Mouse (Mus musculus): ENCODE data around the gene Sgms1. TPM values are rescaled to one million over a fixed set of nuclear protein-coding genes. Genes with fewer than 3 reads are reported as not detected.

Gene Sgms1
- polyA plus RNA-seq, 1 experiment: 8.5 TPM

DNA sequence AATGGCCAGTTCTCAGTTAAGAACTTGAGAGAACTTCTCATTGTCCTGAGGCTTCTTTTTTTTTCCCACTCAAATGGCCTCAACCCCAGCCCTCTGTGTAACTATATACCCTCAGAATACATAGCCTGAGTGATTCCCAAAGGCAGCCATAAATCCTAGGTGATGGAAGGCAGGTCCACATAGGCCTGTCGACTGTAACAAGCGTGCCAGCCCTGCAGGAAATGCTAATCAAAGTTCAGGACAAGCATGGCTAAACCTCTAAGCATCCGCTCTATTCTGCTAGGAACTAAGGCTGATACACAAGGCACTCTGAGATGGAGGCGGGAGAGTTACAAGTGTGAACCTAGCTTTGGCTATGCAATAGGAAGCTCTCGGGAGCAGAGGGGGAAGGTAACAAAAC is 151.8 kb downstream of the Sgms1 start:
- H3K79me2 ChIP-seq (ENCODE audit: control insufficient read depth, insufficient read depth): no peaks in the 10 kb centered on the region
- TF ChIP-seq MYOG (IDR thresholded peaks at IDR 0.05; ENCODE audit: control insufficient read depth in 1 of 3, insufficient read depth in 1 of 3, insufficient read length in 2 of 3, low read depth in 2 of 3) (no peak), SRF (IDR thresholded peaks at IDR 0.05; ENCODE audit: control insufficient read depth, insufficient read length, low read depth) (no peak), POLR2AphosphoS2 (IDR thresholded peaks at IDR 0.05; ENCODE audit: insufficient read length, low read depth) (no peak), TCF3 (IDR thresholded peaks at IDR 0.05; ENCODE audit: insufficient read length, low read depth) (no peak), CEBPB (IDR thresholded peaks at IDR 0.05; ENCODE audit: insufficient read depth, poor library complexity, severe bottlenecking) (no peak), MYOD1 (IDR thresholded peaks at IDR 0.05; ENCODE audit: control insufficient read depth in 1 of 3, insufficient read length in 2 of 3, low read depth in 2 of 3) (no peak), TCF12 (IDR thresholded peaks at IDR 0.05; ENCODE audit: insufficient read depth, poor library complexity, severe bottlenecking) (no peak), USF1 (IDR thresholded peaks at IDR 0.05; ENCODE audit: low read depth) (no peak), REST (IDR thresholded peaks at IDR 0.05; ENCODE audit: insufficient read depth, insufficient read length) (no peak), POLR2A (IDR thresholded peaks at IDR 0.05; ENCODE audit: insufficient read length, low read depth) (no peak), MAX (IDR thresholded peaks at IDR 0.05; ENCODE audit: low read depth) (no peak), E2F4 (IDR thresholded peaks at IDR 0.05; ENCODE audit: insufficient read depth) (no peak)
- H3K4me2 ChIP-seq (ENCODE audit: low read depth): no peak overlapping the region
- no peak overlapping the region for H3K4me3 ChIP-seq
- no peaks in the 10 kb centered on the region for H3K36me3 ChIP-seq (ENCODE audit: control insufficient read depth, insufficient read depth)
- H3ac ChIP-seq (ENCODE audit: control insufficient read depth, insufficient read length): no peak overlapping the region
- no peaks in the 10 kb centered on the region for H3K27me3 ChIP-seq (ENCODE audit: control insufficient read depth, insufficient read depth, insufficient read length)

DNA sequence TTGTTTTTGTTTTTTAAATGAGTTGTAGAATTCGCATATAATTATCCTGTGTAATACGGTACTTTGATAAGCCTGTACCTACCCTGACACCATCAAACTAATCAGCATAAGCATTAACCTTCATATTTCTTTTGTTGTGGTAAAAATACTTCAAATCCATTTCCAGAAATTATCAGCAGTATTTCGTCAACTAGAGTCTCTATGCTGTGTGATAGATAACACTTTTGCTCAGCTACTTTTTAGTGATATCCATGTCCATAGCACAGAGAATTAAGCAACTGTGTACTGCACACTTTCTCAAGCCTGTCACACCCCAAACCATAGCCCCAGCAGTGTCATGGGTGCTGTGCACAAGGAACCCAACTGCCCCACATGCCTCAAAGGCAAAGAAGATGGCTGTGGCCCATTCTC is 152.3 kb downstream of the Sgms1 start:
- no peaks in the 10 kb centered on the region for H3K36me3 ChIP-seq (ENCODE audit: control insufficient read depth, insufficient read depth)
- H3K27me3 ChIP-seq (ENCODE audit: control insufficient read depth, insufficient read depth, insufficient read length): no peaks in the 10 kb centered on the region
- no peak overlapping the region for H3K4me2 ChIP-seq (ENCODE audit: low read depth)
- no peaks in the 10 kb centered on the region for H3K79me2 ChIP-seq (ENCODE audit: control insufficient read depth, insufficient read depth)
- H3ac ChIP-seq (ENCODE audit: control insufficient read depth, insufficient read length): no peak overlapping the region
- TF ChIP-seq REST (IDR thresholded peaks at IDR 0.05; ENCODE audit: insufficient read depth, insufficient read length): no peak
- TF ChIP-seq MYOD1 (IDR thresholded peaks at IDR 0.05; ENCODE audit: control insufficient read depth in 1 of 3, insufficient read length in 2 of 3, low read depth in 2 of 3): no peak
- no peak for TF ChIP-seq SRF (IDR thresholded peaks at IDR 0.05; ENCODE audit: control insufficient read depth, insufficient read length, low read depth)
- TF ChIP-seq POLR2A (IDR thresholded peaks at IDR 0.05; ENCODE audit: insufficient read length, low read depth): no peak
- TF ChIP-seq TCF12 (IDR thresholded peaks at IDR 0.05; ENCODE audit: insufficient read depth, poor library complexity, severe bottlenecking): no peak
- no peak for TF ChIP-seq USF1 (IDR thresholded peaks at IDR 0.05; ENCODE audit: low read depth)
- no peak for TF ChIP-seq CEBPB (IDR thresholded peaks at IDR 0.05; ENCODE audit: insufficient read depth, poor library complexity, severe bottlenecking)
- no peak for TF ChIP-seq MYOG (IDR thresholded peaks at IDR 0.05; ENCODE audit: control insufficient read depth in 1 of 3, insufficient read depth in 1 of 3, insufficient read length in 2 of 3, low read depth in 2 of 3)
- TF ChIP-seq MAX (IDR thresholded peaks at IDR 0.05; ENCODE audit: low read depth): no peak
- TF ChIP-seq POLR2AphosphoS2 (IDR thresholded peaks at IDR 0.05; ENCODE audit: insufficient read length, low read depth): no peak
- TF ChIP-seq E2F4 (IDR thresholded peaks at IDR 0.05; ENCODE audit: insufficient read depth): no peak
- no peak for TF ChIP-seq TCF3 (IDR thresholded peaks at IDR 0.05; ENCODE audit: insufficient read length, low read depth)
- no peak overlapping the region for H3K4me3 ChIP-seq

DNA sequence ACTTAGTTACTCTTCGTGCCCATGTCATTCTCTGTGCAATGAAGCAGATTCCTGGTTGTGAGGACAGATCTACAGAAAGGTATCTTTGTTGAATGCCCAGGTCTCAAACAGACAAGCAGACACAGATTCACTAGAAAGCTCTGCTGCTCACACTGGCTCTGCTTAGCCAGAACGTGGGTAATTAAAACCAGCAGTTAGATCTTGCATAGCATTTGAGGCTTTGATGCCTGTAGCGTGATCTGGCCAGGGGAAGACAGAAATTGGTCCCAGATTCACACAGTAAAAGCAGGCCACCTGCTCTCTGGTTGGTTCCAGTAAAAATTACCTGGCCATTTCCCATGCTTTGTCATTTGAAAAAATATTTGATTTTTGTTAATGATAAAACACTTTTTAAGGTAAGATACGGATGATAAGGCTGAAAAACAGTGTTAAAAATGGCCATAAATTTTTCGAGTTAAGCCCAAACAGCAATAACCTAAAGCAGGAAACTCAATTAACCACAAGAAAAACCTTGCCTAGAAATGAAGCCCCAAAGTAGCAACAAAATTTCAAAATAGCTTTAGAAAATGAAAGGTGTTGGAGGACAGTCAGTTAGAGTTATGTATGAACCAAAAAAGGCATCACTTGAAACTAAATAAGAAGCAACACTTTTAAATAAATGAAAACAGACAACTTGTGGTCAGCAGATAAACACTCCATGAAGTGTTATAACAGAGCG is 154.6 kb downstream of the Sgms1 start:
- no peaks in the 10 kb centered on the region for H3K36me3 ChIP-seq (ENCODE audit: control insufficient read depth, insufficient read depth)
- H3K4me2 ChIP-seq (ENCODE audit: low read depth): no peak overlapping the region
- H3K79me2 ChIP-seq (ENCODE audit: control insufficient read depth, insufficient read depth): no peaks in the 10 kb centered on the region
- TF ChIP-seq SRF (IDR thresholded peaks at IDR 0.05; ENCODE audit: control insufficient read depth, insufficient read length, low read depth) (no peak), CEBPB (IDR thresholded peaks at IDR 0.05; ENCODE audit: insufficient read depth, poor library complexity, severe bottlenecking) (no peak), REST (IDR thresholded peaks at IDR 0.05; ENCODE audit: insufficient read depth, insufficient read length) (no peak), POLR2A (IDR thresholded peaks at IDR 0.05; ENCODE audit: insufficient read length, low read depth) (no peak), MYOG (IDR thresholded peaks at IDR 0.05; ENCODE audit: control insufficient read depth in 1 of 3, insufficient read depth in 1 of 3, insufficient read length in 2 of 3, low read depth in 2 of 3) (no peak), TCF12 (IDR thresholded peaks at IDR 0.05; ENCODE audit: insufficient read depth, poor library complexity, severe bottlenecking) (no peak), USF1 (IDR thresholded peaks at IDR 0.05; ENCODE audit: low read depth) (no peak), TCF3 (IDR thresholded peaks at IDR 0.05; ENCODE audit: insufficient read length, low read depth) (no peak), MYOD1 (IDR thresholded peaks at IDR 0.05; ENCODE audit: control insufficient read depth in 1 of 3, insufficient read length in 2 of 3, low read depth in 2 of 3) (no peak), POLR2AphosphoS2 (IDR thresholded peaks at IDR 0.05; ENCODE audit: insufficient read length, low read depth) (no peak), E2F4 (IDR thresholded peaks at IDR 0.05; ENCODE audit: insufficient read depth) (no peak), MAX (IDR thresholded peaks at IDR 0.05; ENCODE audit: low read depth) (no peak)
- no peak overlapping the region for H3K4me3 ChIP-seq
- no peak overlapping the region for H3ac ChIP-seq (ENCODE audit: control insufficient read depth, insufficient read length)
- no peaks in the 10 kb centered on the region for H3K27me3 ChIP-seq (ENCODE audit: control insufficient read depth, insufficient read depth, insufficient read length)

DNA sequence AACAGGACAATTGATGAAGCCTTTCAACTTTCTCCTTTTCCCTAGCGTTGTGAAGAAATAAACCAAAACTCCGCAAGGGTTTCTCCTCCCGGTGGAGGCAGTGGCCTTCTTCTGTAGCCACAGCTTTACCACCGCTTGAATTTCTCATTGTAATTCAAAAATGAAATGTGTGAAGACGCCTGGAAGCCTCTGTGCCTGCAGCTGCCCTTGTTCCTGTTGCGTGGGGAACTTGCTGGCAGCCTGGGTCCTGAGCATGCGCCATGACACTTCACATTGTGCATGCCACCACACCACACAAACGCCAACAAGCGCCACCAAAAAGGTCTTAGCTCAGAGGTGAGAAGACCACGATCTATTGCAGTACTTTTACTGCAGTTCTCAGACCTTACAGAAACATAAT is 158.2 kb downstream of the Sgms1 start:
- Histone ChIP-seq H3K79me2 (ENCODE audit: control insufficient read depth, insufficient read depth) (no peaks in the 10 kb centered on the region), H3K4me3 (no peak overlapping the region), H3K27me3 (ENCODE audit: control insufficient read depth, insufficient read depth, insufficient read length) (no peaks in the 10 kb centered on the region), H3ac (ENCODE audit: control insufficient read depth, insufficient read length) (no peak overlapping the region), H3K36me3 (ENCODE audit: control insufficient read depth, insufficient read depth) (no peaks in the 10 kb centered on the region), H3K4me2 (ENCODE audit: low read depth) (no peak overlapping the region)
- TF ChIP-seq TCF3 (IDR thresholded peaks at IDR 0.05; ENCODE audit: insufficient read length, low read depth): no peak
- TF ChIP-seq MYOG (IDR thresholded peaks at IDR 0.05; ENCODE audit: control insufficient read depth in 1 of 3, insufficient read depth in 1 of 3, insufficient read length in 2 of 3, low read depth in 2 of 3): no peak

Measured in myocyte (in vitro differentiated cells).